Mouse (Mus musculus): ENCODE measurements at regions not wholly inside any gene's neighbourhood (a gene's known extent, or its start where the extent isn't known, plus 50 kb on each side); places are given as distances from the start of the nearest gene placed in this dataset.

DNA sequence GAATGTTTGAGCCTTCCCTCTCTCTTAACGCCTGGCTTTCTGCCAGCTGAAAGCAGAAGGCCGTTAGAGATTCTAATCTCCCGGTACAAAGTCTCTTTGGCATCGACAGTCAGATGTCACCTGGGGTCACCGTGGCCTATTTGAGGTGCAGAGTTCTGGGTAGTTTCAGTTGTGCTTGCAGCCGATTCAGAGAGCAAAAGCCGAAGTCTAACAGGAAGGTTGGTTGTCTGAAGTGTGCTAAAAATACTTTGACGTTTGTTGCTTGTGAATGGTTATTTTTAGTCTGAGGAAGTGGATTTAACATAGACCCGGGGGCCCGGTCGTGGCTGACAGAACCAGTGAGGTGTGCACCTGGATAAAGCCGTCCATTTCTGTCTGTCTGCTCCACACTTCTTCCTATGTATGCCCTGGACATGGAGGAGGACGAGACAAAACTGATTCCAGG, 281.2 kb downstream of the Cd83 start:
- no peak overlapping the region for H3K27ac ChIP-seq (replicated peaks)
- 70% methylated on average over 13 of the region's 13 CpGs for WGBS
- no peak for ATAC-seq (ENCODE audit: low read depth)

DNA sequence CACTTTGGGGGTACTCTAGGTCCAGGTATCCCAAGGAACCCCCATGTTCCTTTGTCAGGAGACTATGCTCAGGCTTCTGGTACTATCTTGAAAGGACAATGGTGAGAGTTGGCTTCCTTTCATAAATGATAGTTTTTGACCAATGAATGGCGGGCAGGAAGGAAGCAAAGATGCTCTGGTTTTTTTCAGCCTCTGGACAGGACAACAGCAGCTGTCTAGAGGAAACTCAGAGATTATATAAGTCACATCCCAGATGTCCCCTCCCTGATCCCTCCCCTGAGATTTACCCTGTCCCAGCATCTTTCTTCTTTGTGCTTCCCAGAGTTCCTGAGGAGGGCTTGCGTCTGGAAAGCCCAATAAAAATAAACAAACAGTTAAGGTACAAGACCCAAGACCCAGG, 282.7 kb downstream of the Cd83 start:
- Histone ChIP-seq H3K27ac (replicated peaks) (no peak overlapping the region), H3K36me3 (no peaks in the 10 kb centered on the region), H3K9me3 (no peaks in the 10 kb centered on the region), H3K4me2 (no peak overlapping the region), H3K4me3 (no peak overlapping the region), H3K9ac (no peak overlapping the region), H3K27me3 (no peaks in the 10 kb centered on the region), H3K4me1 (replicated peaks) (peaks cover 4% of the 10 kb centered on the region)
- 78% methylated on average over 2 of the region's 2 CpGs for WGBS
- ATAC-seq (ENCODE audit: low read depth): no peak

More for the DNA sequence above, 281.2 kb downstream of the Cd83 start:
- H3K27me3 ChIP-seq: no peaks in the 10 kb centered on the region
- no peak overlapping the region for H3K9ac ChIP-seq
- no peaks in the 10 kb centered on the region for H3K9me3 ChIP-seq
- H3K4me1 ChIP-seq (replicated peaks): peaks cover 10% of the 10 kb centered on the region
- H3K4me2 ChIP-seq: no peak overlapping the region
- H3K4me3 ChIP-seq: no peak overlapping the region
- H3K36me3 ChIP-seq: no peaks in the 10 kb centered on the region

DNA sequence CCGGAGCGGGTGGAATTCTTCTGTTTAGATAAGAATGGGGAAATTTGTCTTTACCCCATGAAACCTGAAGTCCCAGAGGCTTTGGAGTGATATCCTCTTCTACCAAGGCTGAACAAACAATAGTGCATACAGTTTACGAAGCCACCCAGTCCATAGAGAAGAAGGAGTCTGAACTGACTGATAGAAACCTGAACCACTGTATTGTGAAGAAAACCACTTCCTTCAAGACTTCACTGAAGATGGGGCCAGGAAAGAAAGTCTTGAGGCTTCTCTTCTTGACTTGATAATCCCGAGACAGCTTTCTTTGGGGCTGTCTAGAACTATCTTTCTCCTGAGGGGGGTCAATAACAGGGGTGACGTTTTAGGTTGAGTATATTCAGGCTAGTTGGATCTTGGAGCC, 284.4 kb downstream of the Cd83 start:
- no peaks in the 10 kb centered on the region for H3K27me3 ChIP-seq
- no peak overlapping the region for H3K27ac ChIP-seq (replicated peaks)
- H3K4me3 ChIP-seq: no peak overlapping the region
- 91% methylated on average over 5 of the region's 5 CpGs for WGBS
- no peak overlapping the region for H3K4me2 ChIP-seq
- H3K4me1 ChIP-seq (replicated peaks): no peaks in the 10 kb centered on the region
- H3K9me3 ChIP-seq: no peaks in the 10 kb centered on the region
- H3K9ac ChIP-seq: no peak overlapping the region
- no peaks in the 10 kb centered on the region for H3K36me3 ChIP-seq
- no peak for ATAC-seq (ENCODE audit: low read depth)

DNA sequence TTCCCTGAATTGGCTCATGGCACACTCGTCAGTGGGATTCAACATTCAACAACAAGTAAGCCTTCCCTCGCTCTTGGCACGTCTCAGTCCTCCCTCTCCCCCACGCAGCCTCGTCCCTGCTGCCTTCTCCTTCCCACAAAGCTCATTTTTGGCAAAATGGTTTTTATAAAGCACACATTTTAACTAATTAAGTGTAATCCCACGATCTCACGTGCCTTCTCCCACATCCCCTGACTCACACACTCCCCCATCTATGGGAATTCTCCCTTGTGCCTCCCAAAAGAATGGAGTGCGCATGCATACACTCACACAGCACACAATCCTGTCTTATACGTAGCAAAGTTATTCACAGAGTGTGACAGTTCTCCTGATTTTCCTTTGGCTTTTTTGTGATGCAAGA, 288.5 kb downstream of the Cd83 start:
- Histone ChIP-seq H3K36me3 (no peaks in the 10 kb centered on the region), H3K27ac (replicated peaks) (no peak overlapping the region), H3K9ac (no peak overlapping the region), H3K4me2 (no peak overlapping the region), H3K4me1 (replicated peaks) (no peaks in the 10 kb centered on the region), H3K27me3 (no peaks in the 10 kb centered on the region; the same call in 1 of the 2 replicates), H3K4me3 (no peak overlapping the region), H3K9me3 (no peaks in the 10 kb centered on the region)
- 85% methylated on average over 9 of the region's 9 CpGs for WGBS
- no peak for ATAC-seq (ENCODE audit: low read depth)

DNA sequence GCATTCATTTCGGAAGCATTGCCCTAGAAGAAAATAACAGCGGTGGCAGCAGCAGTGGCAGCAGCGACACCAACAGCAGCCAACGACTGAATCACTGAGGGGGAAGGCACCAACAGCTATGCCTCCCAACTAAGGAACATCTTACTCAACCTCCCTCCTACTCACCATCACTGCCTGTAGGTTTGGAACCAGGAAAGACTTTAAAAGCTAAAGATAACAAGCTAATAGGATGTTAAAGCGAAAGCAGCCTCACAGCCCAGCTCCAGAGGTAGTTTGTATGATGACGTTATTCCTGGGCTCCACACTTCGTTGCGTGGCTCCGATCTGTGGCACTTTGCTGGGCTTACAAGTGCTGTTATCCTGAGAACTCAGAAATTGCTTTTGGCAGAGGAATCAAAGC, 289.6 kb downstream of the Cd83 start:
- no peaks in the 10 kb centered on the region for H3K9me3 ChIP-seq
- no peak overlapping the region for H3K27ac ChIP-seq (replicated peaks)
- no peak overlapping the region for H3K4me3 ChIP-seq
- H3K36me3 ChIP-seq: no peaks in the 10 kb centered on the region
- no peaks in the 10 kb centered on the region for H3K4me1 ChIP-seq (replicated peaks)
- no peak overlapping the region for H3K4me2 ChIP-seq
- ATAC-seq (ENCODE audit: low read depth): no peak
- 85% methylated on average over 9 of the region's 9 CpGs for WGBS
- H3K9ac ChIP-seq: no peak overlapping the region
- no peaks in the 10 kb centered on the region; the same call in 1 of the 2 replicates for H3K27me3 ChIP-seq

DNA sequence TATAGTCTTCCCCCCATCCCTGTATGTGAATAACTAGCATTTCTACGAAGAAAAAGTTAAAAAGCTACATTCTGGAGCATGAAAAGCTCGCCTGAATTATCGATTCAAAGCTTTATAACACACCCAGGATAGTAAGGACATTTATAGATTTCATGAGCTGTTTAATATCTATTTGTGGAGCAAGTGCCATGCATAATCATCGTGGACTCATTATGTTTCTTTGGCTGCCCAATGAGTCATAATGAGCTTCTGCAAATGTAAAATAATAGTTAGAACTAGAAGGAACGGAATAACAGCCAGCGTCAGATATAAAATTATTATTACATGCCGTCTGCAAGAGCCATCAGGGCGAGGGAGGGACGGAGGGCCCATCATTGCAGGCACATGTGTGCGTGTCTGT, 292.4 kb downstream of the Cd83 start:
- no peaks in the 10 kb centered on the region; the same call in 1 of the 2 replicates for H3K27me3 ChIP-seq
- no peaks in the 10 kb centered on the region for H3K4me1 ChIP-seq (replicated peaks)
- H3K4me3 ChIP-seq: no peak overlapping the region
- ATAC-seq (ENCODE audit: low read depth): no peak
- H3K36me3 ChIP-seq: no peaks in the 10 kb centered on the region
- no peak overlapping the region for H3K9ac ChIP-seq
- no peak overlapping the region for H3K4me2 ChIP-seq
- H3K9me3 ChIP-seq: 0 out of 2 replicates have a peak, but pooled peaks cover 4% of the 10 kb centered on the region
- no peak overlapping the region for H3K27ac ChIP-seq (replicated peaks)
- WGBS: 89% methylated on average over 10 of the region's 10 CpGs

DNA sequence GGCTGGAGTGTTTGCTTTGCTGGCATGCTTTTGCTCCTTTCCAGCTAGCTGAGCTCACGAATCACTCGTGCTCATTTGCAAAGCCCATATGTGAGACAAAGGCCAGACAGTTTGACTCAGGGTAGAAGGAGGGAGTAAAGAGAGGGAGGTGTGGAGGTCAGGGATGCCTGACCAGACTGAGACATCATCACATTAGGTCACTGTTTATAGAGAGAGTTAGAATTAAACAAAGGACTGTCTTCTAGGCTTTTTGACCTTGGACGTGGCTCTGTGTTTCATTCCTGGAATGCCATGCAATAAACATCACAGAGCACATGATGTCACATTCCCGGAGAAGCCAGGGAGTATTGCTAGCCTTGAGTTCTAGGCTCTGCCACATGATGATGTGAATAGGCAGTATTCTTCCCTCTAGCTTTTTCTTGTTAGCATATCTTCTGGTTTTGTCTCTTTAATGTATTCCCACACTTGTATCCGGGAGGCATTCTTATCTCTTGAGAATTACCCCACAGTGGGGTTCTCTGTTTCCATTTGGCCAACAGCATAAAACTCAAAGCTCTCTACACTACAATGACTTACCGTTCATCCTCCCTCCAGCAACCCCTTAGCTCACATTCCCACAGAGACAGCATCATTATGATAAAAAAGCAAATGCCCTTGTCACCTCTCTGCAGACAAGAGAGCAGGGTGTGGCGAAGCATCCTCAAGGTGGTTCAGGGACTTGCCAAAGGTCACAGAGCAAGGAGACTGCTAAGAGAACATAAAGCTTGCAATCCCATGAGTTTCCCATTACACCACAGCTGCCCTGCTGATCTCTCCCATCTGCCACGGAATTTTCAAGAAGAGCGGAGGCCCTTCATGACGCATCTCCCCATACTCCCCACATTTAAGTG, 301.3 kb downstream of the Cd83 start:
- WGBS: 62% methylated on average over 10 of the region's 10 CpGs
- no peak overlapping the region for H3K4me3 ChIP-seq
- no peak overlapping the region for H3K9ac ChIP-seq
- no peak overlapping the region for H3K27ac ChIP-seq (replicated peaks)
- no peak overlapping the region for H3K4me2 ChIP-seq
- ATAC-seq (ENCODE audit: low read depth): no peak
- 0 out of 2 replicates have a peak, but pooled peaks cover 8% of the 10 kb centered on the region for H3K4me1 ChIP-seq (replicated peaks)
- H3K36me3 ChIP-seq: no peaks in the 10 kb centered on the region
- 0 out of 2 replicates have a peak, but pooled peaks cover 4% of the 10 kb centered on the region for H3K9me3 ChIP-seq
- no peaks in the 10 kb centered on the region for H3K27me3 ChIP-seq

DNA sequence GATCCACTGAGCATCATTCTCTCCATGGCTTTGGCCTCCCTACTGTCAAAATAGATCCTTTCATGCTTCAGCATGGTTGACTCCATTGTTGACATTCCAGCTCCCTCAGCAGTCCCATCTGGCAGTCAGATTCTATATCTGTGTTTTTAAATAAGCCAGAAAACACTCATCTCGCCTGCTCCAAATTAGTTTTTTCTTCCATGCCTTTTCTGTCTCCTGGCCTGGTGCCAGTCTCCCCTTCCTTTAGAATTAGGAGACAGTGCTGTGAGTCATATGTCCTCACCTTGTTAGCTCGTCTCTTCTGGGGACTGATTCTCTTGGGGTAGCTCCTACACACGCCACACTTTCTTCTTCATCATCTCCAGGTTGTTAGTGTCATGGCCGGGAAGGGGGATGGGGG, 302.2 kb downstream of the Cd83 start:
- H3K27ac ChIP-seq (replicated peaks): no peak overlapping the region
- WGBS: 63% methylated on average over 4 of the region's 4 CpGs
- no peak for ATAC-seq (ENCODE audit: low read depth)

DNA sequence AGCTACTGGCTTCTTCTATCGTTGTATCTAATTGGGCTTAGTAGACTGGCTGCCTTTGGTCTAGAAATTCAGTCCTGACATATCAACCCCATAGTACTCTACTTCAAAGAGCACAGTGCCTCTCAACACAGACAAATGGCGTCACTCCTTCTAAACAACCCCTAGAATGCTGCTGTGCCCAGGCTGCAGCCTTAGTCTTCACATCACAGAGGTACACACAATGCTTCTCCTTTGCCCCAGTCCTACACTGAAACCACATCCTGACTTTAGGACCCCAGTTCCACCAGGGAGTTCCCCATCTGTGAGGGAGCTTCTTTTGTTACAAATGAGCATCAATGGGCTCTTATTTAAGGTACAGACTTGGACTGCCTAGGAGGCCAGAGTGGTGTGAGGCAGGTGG, 312.6 kb downstream of the Cd83 start:
- WGBS: 79% methylated on average over 2 of the region's 2 CpGs
- ATAC-seq (ENCODE audit: low read depth): no peak
- Histone ChIP-seq H3K27ac (replicated peaks) (no peak overlapping the region), H3K4me1 (replicated peaks) (peaks cover 26% of the 10 kb centered on the region), H3K36me3 (no peaks in the 10 kb centered on the region), H3K9ac (no peak overlapping the region), H3K27me3 (peaks cover 8% of the 10 kb centered on the region; the same call in 1 of the 2 replicates), H3K9me3 (peaks cover 2% of the 10 kb centered on the region; the same call in 1 of the 2 replicates), H3K4me3 (no peak overlapping the region), H3K4me2 (no peak overlapping the region)

More for the DNA sequence above, 302.2 kb downstream of the Cd83 start:
- no peaks in the 10 kb centered on the region for H3K9me3 ChIP-seq
- no peaks in the 10 kb centered on the region for H3K27me3 ChIP-seq
- no peak overlapping the region for H3K4me3 ChIP-seq
- no peak overlapping the region for H3K9ac ChIP-seq
- no peak overlapping the region for H3K4me2 ChIP-seq
- 0 out of 2 replicates have a peak, but pooled peaks cover 8% of the 10 kb centered on the region for H3K4me1 ChIP-seq (replicated peaks)
- H3K36me3 ChIP-seq: no peaks in the 10 kb centered on the region

DNA sequence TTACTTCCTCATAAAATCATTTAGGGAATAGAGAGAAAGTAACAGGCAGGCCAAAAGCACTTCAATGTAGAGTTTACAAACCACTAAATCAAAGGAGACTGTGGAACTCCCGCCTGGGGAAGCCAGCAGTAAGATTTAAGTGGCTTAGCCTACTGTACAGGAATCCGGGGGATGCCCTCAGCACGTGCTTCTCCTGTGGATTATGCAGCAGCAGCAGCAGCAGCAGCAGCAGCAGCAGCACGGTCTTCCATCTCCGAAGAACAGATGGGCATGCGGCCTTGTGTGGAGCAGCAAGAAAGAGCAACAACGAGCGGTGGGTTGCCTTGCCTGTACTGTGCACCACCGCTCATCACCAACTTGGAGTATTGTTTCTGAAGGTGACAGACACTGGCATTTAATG, 314.9 kb downstream of the Cd83 start:
- H3K36me3 ChIP-seq: no peaks in the 10 kb centered on the region
- H3K27ac ChIP-seq (replicated peaks): no peak overlapping the region
- peaks cover 9% of the 10 kb centered on the region; the same call in 1 of the 2 replicates for H3K27me3 ChIP-seq
- H3K4me1 ChIP-seq (replicated peaks): peaks cover 26% of the 10 kb centered on the region
- no peaks in the 10 kb centered on the region for H3K9me3 ChIP-seq
- ATAC-seq (ENCODE audit: low read depth): 0 out of 2 replicates have a peak, but pooled peaks have one; percentile 48
- 13% methylated on average over 9 of the region's 9 CpGs for WGBS
- H3K9ac ChIP-seq: no peak overlapping the region
- H3K4me2 ChIP-seq: no peak overlapping the region
- no peak overlapping the region for H3K4me3 ChIP-seq

DNA sequence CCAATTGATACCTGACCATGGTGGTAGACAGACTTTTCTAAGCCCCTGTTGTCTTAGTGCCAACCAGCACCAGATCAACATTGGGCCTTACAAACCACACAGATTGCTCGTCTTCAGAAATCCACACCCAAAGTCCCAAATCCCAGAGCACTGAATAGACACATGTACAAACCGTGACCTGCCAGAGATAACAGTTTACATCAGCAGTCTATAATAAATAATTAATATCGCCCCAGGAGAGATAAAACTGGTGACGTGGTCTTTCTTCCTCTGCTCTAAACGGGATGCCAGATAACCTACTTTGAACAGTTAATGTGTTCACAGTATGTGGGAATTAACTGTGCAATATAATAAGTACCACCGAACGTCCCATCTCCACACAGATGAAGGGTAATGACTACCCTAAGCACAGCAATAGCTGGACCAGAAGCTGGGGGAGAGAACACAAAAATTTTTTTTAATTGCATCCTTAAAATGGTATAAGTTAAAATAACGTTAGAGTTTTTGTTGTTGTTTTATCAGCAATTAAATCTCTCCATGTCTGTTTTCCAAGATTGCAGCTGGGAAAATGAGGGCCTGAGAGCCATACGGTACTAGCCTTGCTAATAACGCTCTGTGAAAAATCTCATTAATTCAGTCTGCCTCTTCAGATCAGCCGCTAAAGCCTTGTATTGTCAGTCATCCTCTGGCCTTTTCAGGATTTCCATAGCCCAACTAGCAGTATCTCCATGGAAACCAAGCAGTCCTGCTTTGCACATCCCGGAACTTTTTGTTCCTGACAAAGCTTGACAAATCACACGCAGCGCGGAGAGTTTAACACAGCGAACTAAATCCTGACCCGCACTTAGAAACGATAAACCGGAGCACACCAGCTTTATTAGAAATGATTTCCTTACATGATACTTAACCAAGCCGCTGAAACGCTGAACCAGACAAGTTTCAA, 315.8 kb downstream of the Cd83 start:
- Histone ChIP-seq H3K4me3 (peak overlapping the region; percentile 10; the same call in 1 of the 2 replicates), H3K9ac (no peak overlapping the region), H3K36me3 (no peaks in the 10 kb centered on the region), H3K4me1 (replicated peaks) (peaks cover 26% of the 10 kb centered on the region), H3K27ac (replicated peaks) (peak overlapping the region; percentile 11; the same call in 1 of the 2 replicates), H3K4me2 (peak overlapping the region; percentile 46), H3K27me3 (peaks cover 13% of the 10 kb centered on the region), H3K9me3 (no peaks in the 10 kb centered on the region)
- ATAC-seq (ENCODE audit: low read depth): peak; percentile 70
- WGBS: 6% methylated on average over 21 of the region's 21 CpGs

DNA sequence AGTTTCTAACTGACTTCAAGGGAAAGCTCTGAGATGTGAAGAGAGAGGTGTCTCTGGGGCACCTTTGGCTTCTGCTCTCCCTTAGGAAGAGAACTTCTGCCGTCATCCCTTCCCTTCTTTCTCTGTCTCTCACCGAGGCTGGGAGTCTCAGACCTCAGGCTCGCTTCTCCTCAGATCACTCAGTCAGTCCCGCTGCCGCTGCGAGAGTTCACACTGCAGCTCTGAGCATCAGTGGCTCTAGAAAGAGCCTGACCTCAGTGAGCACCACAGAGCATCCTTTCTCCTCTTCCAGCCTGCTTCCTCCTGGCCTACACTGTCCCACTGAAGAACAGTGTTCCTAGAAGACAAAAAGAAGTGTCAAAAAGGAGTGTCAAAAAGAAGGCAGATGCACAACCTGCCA, 316.6 kb downstream of the Cd83 start:
- Histone ChIP-seq H3K27ac (replicated peaks) (peak overlapping the region; percentile 11; the same call in 1 of the 2 replicates), H3K4me3 (peak overlapping the region; percentile 10; the same call in 1 of the 2 replicates), H3K36me3 (no peaks in the 10 kb centered on the region), H3K4me1 (replicated peaks) (peaks cover 26% of the 10 kb centered on the region), H3K27me3 (peaks cover 19% of the 10 kb centered on the region), H3K9me3 (no peaks in the 10 kb centered on the region), H3K4me2 (peak overlapping the region; percentile 46), H3K9ac (no peak overlapping the region)
- peak; percentile 55 for ATAC-seq (ENCODE audit: low read depth)
- WGBS: 9% methylated on average over 6 of the region's 6 CpGs
